Comparison of ENCODE assay signal across 18 mouse cellular contexts in the genomic region with DNA sequence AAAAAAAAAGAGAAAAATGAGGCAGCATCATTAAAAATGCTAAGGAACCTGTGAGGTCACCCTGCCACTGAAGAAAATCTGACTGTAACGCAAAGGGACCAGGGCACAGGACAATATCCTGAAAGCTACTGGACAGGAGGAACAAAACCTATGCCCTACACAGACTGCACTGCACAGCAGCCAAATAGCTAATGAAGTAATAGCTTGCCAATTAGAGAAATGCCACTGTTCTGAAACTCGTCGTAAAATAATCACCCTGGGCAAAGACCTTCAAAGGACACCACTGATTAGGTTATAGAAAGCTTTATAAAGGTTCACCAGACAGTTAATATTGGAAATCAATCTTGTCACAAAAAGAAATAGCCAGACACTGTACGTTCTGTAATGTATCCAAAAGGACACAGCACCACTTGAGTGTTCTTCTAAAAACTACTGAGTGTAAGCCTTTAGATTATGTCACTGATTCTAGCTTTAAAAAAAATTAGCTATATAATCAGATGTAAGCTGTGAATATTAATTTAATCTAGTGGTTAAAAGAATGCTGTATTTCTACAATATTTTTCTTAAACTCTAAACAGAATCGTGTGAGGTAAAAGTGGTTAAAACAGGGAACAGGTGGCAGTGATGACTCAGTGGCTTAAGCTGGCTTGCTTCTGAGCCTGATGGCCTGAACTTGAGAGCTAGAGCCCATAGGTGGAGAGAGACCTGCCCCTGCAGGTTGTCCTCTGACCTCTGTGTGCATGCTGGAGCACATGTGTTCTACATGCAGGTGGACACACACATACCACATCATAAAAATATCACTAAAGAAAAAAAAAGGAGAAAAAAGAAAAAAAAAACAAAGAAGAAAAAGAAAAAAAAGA. TPM values are rescaled to one million over a fixed set of nuclear protein-coding genes. Genes with fewer than 3 reads are reported as not detected.
A peak's percentile ranks its signal among the peaks of the same experiment; 100 is the strongest.
DNase-seq lines count a peak whose midpoint lies in the region; ATAC-seq and TF ChIP-seq lines count a peak whose summit lies in the region.
"Had no signal": no experiment of that assay in that cellular context is flagged by ENCODE, and none has a peak within 500 bp of the region (broad histone marks: within the 10 kb centered on the region; RNA-seq: fewer than 3 reads in every experiment).

No protein-coding gene starts in this region.

- DNase-seq in forebrain, embryonic 11.5 days (ENCODE audit: low spot score) = no peak
- peak; percentile 81 for DNase-seq in midbrain, embryonic 11.5 days (ENCODE audit: low spot score, missing footprints)
- DNase-seq in fat pad, adult 2 months (ENCODE audit: extremely low read depth, low read depth, low spot score) = peak; percentile 18
- no peak for DNase-seq in thymus, postnatal 10 days (ENCODE audit: low spot score in 2 of 2)
- DNase-seq in layer of hippocampus, adult 2 months (ENCODE audit: low spot score in 2 of 2) = no peak
- DNase-seq: adrenal gland, adult 8-10 months; adrenal gland, postnatal 36 days; cerebellum, adult 11-12 months; gastrocnemius, postnatal 10 days; heart, adult 2 months; heart, postnatal 14 days had no signal

- H3K4me3 ChIP-seq in forebrain, embryonic 12.5 days (replicated peaks) = no peak overlapping the region
- H3K4me3 ChIP-seq in forebrain, embryonic 11.5 days (ENCODE audit: low read depth, low read length) = no peak overlapping the region
- no peak overlapping the region for H3K4me3 ChIP-seq in midbrain, embryonic 11.5 days (ENCODE audit: low read depth, low read length)
- H3K4me3 ChIP-seq in midbrain, embryonic 15.5 days = no peak overlapping the region
- H3K4me3 ChIP-seq in layer of hippocampus, adult 2 months = no peak overlapping the region
- H3K4me3 ChIP-seq: embryonic facial prominence, embryonic 12.5 days; heart, adult 2 months; heart, embryonic 15.5 days had no signal

- peaks cover 5% of the 10 kb centered on the region for H3K36me3 ChIP-seq in forebrain, embryonic 12.5 days (replicated peaks)
- H3K36me3 ChIP-seq in forebrain, embryonic 11.5 days (ENCODE audit: control insufficient read depth, insufficient read depth, low read length) = no peaks in the 10 kb centered on the region
- no peaks in the 10 kb centered on the region for H3K36me3 ChIP-seq in midbrain, embryonic 11.5 days (ENCODE audit: control insufficient read depth, insufficient read depth, low read length)
- H3K36me3 ChIP-seq in midbrain, embryonic 15.5 days (replicated peaks) = no peaks in the 10 kb centered on the region
- H3K36me3 ChIP-seq: embryonic facial prominence, embryonic 12.5 days had no signal

- TF ChIP-seq CTCF in layer of hippocampus, adult 2 months (conservative IDR thresholded peaks at IDR 0.05) = no peak

- no peak overlapping the region for H3K9ac ChIP-seq in forebrain, embryonic 12.5 days
- H3K9ac ChIP-seq in forebrain, embryonic 11.5 days (ENCODE audit: low read length) = no peak overlapping the region
- H3K9ac ChIP-seq in midbrain, embryonic 11.5 days (ENCODE audit: low read length) = no peak overlapping the region
- no peak overlapping the region for H3K9ac ChIP-seq in midbrain, embryonic 15.5 days
- H3K9ac ChIP-seq: embryonic facial prominence, embryonic 12.5 days; heart, embryonic 15.5 days; hindbrain, embryonic 14.5 days had no signal

- ATAC-seq in forebrain, embryonic 12.5 days (ENCODE audit: low FRiP score) = peak; percentile 63; the same call in 1 of the 2 replicates
- ATAC-seq in forebrain, embryonic 11.5 days (replicated peaks; ENCODE audit: low FRiP score) = no peak
- no peak for ATAC-seq in midbrain, embryonic 11.5 days (ENCODE audit: low FRiP score)
- ATAC-seq in midbrain, embryonic 15.5 days (replicated peaks) = no peak
- ATAC-seq: intestine, embryonic 16.5 days had no signal

- WGBS in forebrain, embryonic 12.5 days = 65% methylated on average over 5 of the region's 5 CpGs
- 70% methylated on average over 5 of the region's 5 CpGs for WGBS in forebrain, embryonic 11.5 days
- WGBS in midbrain, embryonic 11.5 days = 91% methylated on average over 5 of the region's 5 CpGs
- WGBS in midbrain, embryonic 15.5 days = 78% methylated on average over 5 of the region's 5 CpGs

- no peaks in the 10 kb centered on the region for H3K9me3 ChIP-seq in forebrain, embryonic 12.5 days
- H3K9me3 ChIP-seq in forebrain, embryonic 11.5 days (ENCODE audit: control insufficient read depth, low read length) = no peaks in the 10 kb centered on the region
- H3K9me3 ChIP-seq in midbrain, embryonic 11.5 days (ENCODE audit: control insufficient read depth, low read length) = no peaks in the 10 kb centered on the region
- no peaks in the 10 kb centered on the region for H3K9me3 ChIP-seq in midbrain, embryonic 15.5 days
- H3K9me3 ChIP-seq: embryonic facial prominence, embryonic 12.5 days; heart, embryonic 15.5 days had no signal

- no peaks in the 10 kb centered on the region for H3K27me3 ChIP-seq in forebrain, embryonic 12.5 days
- no peaks in the 10 kb centered on the region for H3K27me3 ChIP-seq in forebrain, embryonic 11.5 days (ENCODE audit: control insufficient read depth, insufficient read depth, low read length)
- no peaks in the 10 kb centered on the region for H3K27me3 ChIP-seq in midbrain, embryonic 11.5 days (ENCODE audit: control insufficient read depth, insufficient read depth, low read length)
- H3K27me3 ChIP-seq in midbrain, embryonic 15.5 days (replicated peaks) = no peaks in the 10 kb centered on the region
- H3K27me3 ChIP-seq: embryonic facial prominence, embryonic 12.5 days; heart, embryonic 15.5 days had no signal

- no peak overlapping the region for H3K4me2 ChIP-seq in forebrain, embryonic 12.5 days
- no peak overlapping the region for H3K4me2 ChIP-seq in forebrain, embryonic 11.5 days (ENCODE audit: low read depth, low read length, severe bottlenecking)
- H3K4me2 ChIP-seq in midbrain, embryonic 11.5 days = no peak overlapping the region
- no peak overlapping the region for H3K4me2 ChIP-seq in midbrain, embryonic 15.5 days
- H3K4me2 ChIP-seq: embryonic facial prominence, embryonic 12.5 days; heart, embryonic 11.5 days; heart, embryonic 15.5 days; hindbrain, embryonic 14.5 days had no signal

- H3K4me1 ChIP-seq in forebrain, embryonic 12.5 days = no peaks in the 10 kb centered on the region
- no peaks in the 10 kb centered on the region for H3K4me1 ChIP-seq in forebrain, embryonic 11.5 days (replicated peaks; ENCODE audit: control insufficient read depth, insufficient read depth, low read length)
- H3K4me1 ChIP-seq in midbrain, embryonic 11.5 days (ENCODE audit: control insufficient read depth, insufficient read depth, low read length) = no peaks in the 10 kb centered on the region
- H3K4me1 ChIP-seq in midbrain, embryonic 15.5 days = no peaks in the 10 kb centered on the region
- H3K4me1 ChIP-seq: embryonic facial prominence, embryonic 12.5 days; heart, embryonic 15.5 days had no signal

- no peak overlapping the region for H3K27ac ChIP-seq in forebrain, embryonic 12.5 days
- H3K27ac ChIP-seq in forebrain, embryonic 11.5 days (ENCODE audit: low read depth, low read length) = no peak overlapping the region
- H3K27ac ChIP-seq in midbrain, embryonic 11.5 days (ENCODE audit: low read depth, low read length) = no peak overlapping the region
- H3K27ac ChIP-seq in midbrain, embryonic 15.5 days = no peak overlapping the region
- no peak overlapping the region for H3K27ac ChIP-seq in layer of hippocampus, adult 2 months
- H3K27ac ChIP-seq: embryonic facial prominence, embryonic 12.5 days; heart, adult 2 months; heart, embryonic 15.5 days; hindbrain, embryonic 14.5 days had no signal

RNA-seq across cellular contexts. Expression of a gene that starts 26.5 kb away (rescaled TPM):
- polyA plus RNA-seq in forebrain, embryonic 12.5 days (2016; fragmentation: Nextera tagmentation; extraction: Ambion mirVana) = 39.0 and 43.9 TPM in 2 replicates
- polyA plus RNA-seq in forebrain, embryonic 11.5 days (2014; fragmentation: Nextera tagmentation; extraction: Ambion mirVana) = 31.4 and 44.9 TPM in 2 replicates
- polyA plus RNA-seq in midbrain, embryonic 11.5 days (2014; fragmentation: Nextera tagmentation; extraction: Ambion mirVana) = 32.8 and 39.2 TPM in 2 replicates
- polyA plus RNA-seq in midbrain, embryonic 15.5 days (2015; fragmentation: Nextera tagmentation; extraction: Ambion mirVana) = 23.9 and 27.7 TPM in 2 replicates
- 10 to 100 TPM; 24.8 to 29.0 TPM for total RNA-seq in layer of hippocampus, adult 2 months (2021)

Comparison
In these comparisons a context has a peak if more than half of its experiments do, and no peak if none do; other contexts are left out.
1. DNase-seq: peak in midbrain, embryonic 11.5 days (single experiment) and fat pad, adult 2 months (single experiment); none in forebrain, embryonic 11.5 days (single experiment), thymus, postnatal 10 days (0 of 2) and layer of hippocampus, adult 2 months (0 of 2).